Mouse (Mus musculus) G1E (cell line): ENCODE data around the gene Lemd1. TPM values are rescaled to one million over a fixed set of nuclear protein-coding genes. Genes with fewer than 3 reads are reported as not detected.
A peak's percentile ranks its signal among the peaks of the same experiment; 100 is the strongest.

Experiments used
- ATAC-seq: 2 replicates; pipeline ENCODE4 v1.8.0; 2016; ENCODE audit warnings: mild to moderate bottlenecking; ENCODE audit not compliant: insufficient number of reproducible peaks, poor library complexity, low FRiP score, severe bottlenecking; ENCODE audit errors: extremely low read depth
- DNase-seq: peaks from one replicate; pipeline ENCODE4 v3.0.0; 2012; ENCODE audit warnings: low spot score
- H3K27me3 ChIP-seq: 2 replicates; pipeline ENCODE4 v1.6.1; 2012; ENCODE audit warnings: mild to moderate bottlenecking, low read length, inconsistent platforms; ENCODE audit not compliant: insufficient read depth
- H3K36me3 ChIP-seq: replicated peaks from 2 replicates; pipeline ENCODE3; 2012; ENCODE audit warnings: mild to moderate bottlenecking, inconsistent platforms
- H3K4me1 ChIP-seq: 2 replicates; pipeline ENCODE4 v1.6.1; 2012; ENCODE audit warnings: low read depth, low read length, inconsistent platforms, mixed read lengths; ENCODE audit not compliant: insufficient read depth
- H3K4me3 ChIP-seq: 2 replicates; pipeline ENCODE4 v1.5.1; 2012; ENCODE audit warnings: low read depth, mild to moderate bottlenecking, inconsistent platforms, low read length, moderate library complexity, mixed read lengths
- H3K9me3 ChIP-seq: replicated peaks from 2 replicates; pipeline ENCODE4 v1.6.1; 2012; ENCODE audit warnings: inconsistent platforms
- CTCF ChIP-seq: IDR thresholded peaks from 2 replicates; pipeline ENCODE4 v1.5.1; 2012; ENCODE audit warnings: low read depth, low read length, inconsistent platforms, mixed read lengths
- GATA1 ChIP-seq: IDR thresholded peaks from 2 replicates; pipeline ENCODE4 v1.6.1; 2012; ENCODE audit warnings: borderline replicate concordance, low read length, inconsistent platforms, mixed read lengths
- GATA2 ChIP-seq: IDR thresholded peaks from 2 replicates; pipeline ENCODE4 v1.6.1; 2012; ENCODE audit warnings: low read depth, low read length, inconsistent platforms, borderline replicate concordance
- POLR2AphosphoS5 ChIP-seq: IDR thresholded peaks from 2 replicates; pipeline ENCODE4 v1.6.1; 2012; ENCODE audit warnings: low read depth, low read length, inconsistent platforms; ENCODE audit not compliant: insufficient replicate concordance
- TAL1 ChIP-seq: conservative IDR thresholded peaks from 2 replicates; pipeline ENCODE4 v1.6.1; 2012; ENCODE audit warnings: low read depth, low read length, inconsistent platforms, mixed read lengths
- polyA plus RNA-seq: library from polyadenylated mRNA; stranded (reverse); fragments of >175 nt; gene quantifications from 2 replicates; pipeline ENCODE4 v1.2.3, GENCODE M21; 2012
- total RNA-seq, 2 experiments: library from RNA; stranded (forward) in 1 of 2; stranded (reverse) in 1 of 2; fragments of 200-1000 nt in 1 of 2; fragments of >200 nt in 1 of 2; fragmentation: Nextera tagmentation in 1 of 2; gene quantifications; 2 replicates each; pipeline ENCODE4 v1.2.3; 2014 to 2017

Gene Lemd1
- total and polyA plus RNA-seq, 3 experiments: 0.44 TPM; not detected in 2

DNA sequence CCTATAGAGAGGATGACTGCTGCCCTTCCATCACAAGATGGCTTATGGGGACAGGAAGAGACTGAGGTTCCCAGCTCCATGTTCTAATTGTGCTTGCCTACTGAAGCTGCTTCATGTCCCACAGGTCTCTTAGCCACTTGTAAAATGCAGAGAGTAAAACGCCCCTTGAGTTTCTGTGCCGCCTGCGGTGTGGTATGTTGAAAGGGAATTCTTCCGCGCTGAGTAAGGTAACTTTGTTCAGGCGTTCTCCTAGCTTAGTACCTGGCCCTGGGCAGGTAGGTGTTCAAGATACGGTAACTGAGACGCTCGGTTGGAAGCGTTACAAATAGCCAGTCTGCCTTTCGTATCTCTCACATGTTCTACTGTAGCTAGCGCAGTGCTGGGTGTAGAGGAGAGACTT is 20.4 kb downstream of the Lemd1 start:
- ATAC-seq: no peak
- Histone ChIP-seq H3K36me3 (no peaks in the 10 kb centered on the region), H3K4me3 (no peak overlapping the region), H3K4me1 (no peaks in the 10 kb centered on the region), H3K27me3 (peaks cover 27% of the 10 kb centered on the region), H3K9me3 (no peaks in the 10 kb centered on the region)
- TF ChIP-seq GATA2: no peak
- no peak for DNase-seq

DNA sequence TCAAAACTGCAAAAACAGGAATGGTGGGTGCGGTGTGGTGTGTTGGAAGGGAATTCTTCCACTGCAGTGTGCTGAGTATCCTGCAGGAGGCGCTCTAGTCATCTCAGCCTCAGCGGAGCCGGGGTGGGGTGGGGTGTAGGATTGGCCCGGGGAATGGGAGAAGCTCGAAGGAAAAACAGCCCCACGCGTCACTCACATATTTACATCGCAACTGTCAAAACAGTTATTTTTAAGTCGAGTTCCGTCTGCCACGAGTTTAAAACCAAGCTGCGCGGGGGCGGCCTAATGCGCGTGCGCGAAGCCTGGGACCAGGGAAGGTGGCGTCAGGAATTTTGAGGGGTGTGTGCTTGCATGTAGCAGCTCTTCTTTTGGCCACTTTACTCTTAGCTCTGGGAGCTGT is 21.0 kb downstream of the Lemd1 start:
- Histone ChIP-seq H3K9me3 (no peaks in the 10 kb centered on the region), H3K36me3 (no peaks in the 10 kb centered on the region), H3K4me1 (no peaks in the 10 kb centered on the region), H3K4me3 (no peak overlapping the region), H3K27me3 (peaks cover 30% of the 10 kb centered on the region)
- no peak for TF ChIP-seq TAL1
- TF ChIP-seq CTCF: peak; percentile 64; the same call in 1 of the 2 replicates
- DNase-seq (no peak), ATAC-seq (no peak)

DNA sequence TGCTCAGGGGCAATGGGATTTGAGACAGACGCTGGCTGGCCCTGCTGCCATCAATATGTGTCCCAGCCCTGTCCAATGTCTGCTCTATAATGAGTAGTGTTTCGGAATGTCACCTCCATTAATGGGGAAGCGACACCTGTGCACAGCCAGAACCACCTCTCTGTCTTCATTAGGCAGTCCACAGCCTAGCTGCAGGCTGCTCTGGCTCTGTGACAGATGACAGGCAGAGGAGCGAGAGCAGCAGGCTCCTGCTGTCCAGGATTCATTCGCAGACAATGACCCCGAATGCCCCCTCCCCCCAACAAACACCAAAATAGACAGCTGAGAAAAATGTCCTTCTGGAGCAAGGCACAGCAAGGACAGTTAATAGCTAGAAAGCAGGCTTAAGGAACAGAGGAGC is 21.8 kb downstream of the Lemd1 start:
- Histone ChIP-seq H3K27me3 (peaks cover 24% of the 10 kb centered on the region), H3K36me3 (no peaks in the 10 kb centered on the region), H3K9me3 (no peaks in the 10 kb centered on the region), H3K4me1 (no peaks in the 10 kb centered on the region), H3K4me3 (no peak overlapping the region)
- DNase-seq (no peak), ATAC-seq (no peak)
- TF ChIP-seq GATA1 (no peak), POLR2AphosphoS5 (no peak), CTCF (no peak), GATA2 (no peak), TAL1 (no peak)

DNA sequence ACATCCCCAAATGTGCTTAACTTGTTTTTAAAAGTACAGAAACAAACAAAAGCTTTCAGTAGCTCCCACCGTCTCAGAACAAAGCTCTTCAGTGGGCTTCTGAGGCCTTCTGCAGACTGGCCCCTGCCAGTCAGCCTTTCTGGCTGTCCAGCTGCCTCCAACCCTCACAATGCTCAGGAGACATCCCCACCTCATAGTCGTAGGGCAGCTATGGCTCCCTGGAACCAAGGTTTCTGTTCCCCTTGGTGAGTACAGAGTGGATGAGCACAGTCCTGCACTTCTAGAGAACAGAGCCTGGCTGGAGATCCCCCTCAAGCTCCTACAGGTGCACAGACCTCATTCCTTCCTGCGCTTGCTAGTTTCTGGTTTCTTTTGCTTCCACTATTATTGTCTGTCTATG is 25.0 kb downstream of the Lemd1 start:
- no peak for DNase-seq
- no peak for ATAC-seq
- peaks cover 5% of the 10 kb centered on the region for H3K9me3 ChIP-seq
- TF ChIP-seq TAL1 (no peak), POLR2AphosphoS5 (no peak), GATA2 (no peak)
- no peaks in the 10 kb centered on the region for H3K4me1 ChIP-seq
- H3K27me3 ChIP-seq: peaks cover 20% of the 10 kb centered on the region
- H3K4me3 ChIP-seq: no peak overlapping the region
- H3K36me3 ChIP-seq: no peaks in the 10 kb centered on the region

DNA sequence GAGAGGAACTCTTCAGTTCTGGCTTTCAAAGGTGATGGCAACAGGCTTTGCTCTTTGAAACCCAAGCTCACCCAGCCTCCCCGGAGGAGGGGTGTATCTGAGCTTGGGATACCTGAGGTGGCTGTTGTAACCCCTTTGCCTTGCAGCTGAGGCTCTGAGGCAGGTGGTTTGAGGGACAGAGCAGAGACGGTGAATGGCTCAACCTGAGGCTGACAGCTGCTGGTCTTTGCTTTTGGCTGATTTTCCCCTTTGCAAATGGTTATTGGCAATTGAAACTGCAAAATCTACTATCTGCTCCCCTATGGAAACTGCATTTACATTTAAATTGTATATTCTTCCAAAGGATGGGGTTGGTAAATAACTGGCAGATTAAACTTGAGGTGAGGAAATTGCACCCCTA is 30.4 kb downstream of the Lemd1 start:
- Histone ChIP-seq H3K4me1 (no peaks in the 10 kb centered on the region), H3K9me3 (peaks cover 5% of the 10 kb centered on the region), H3K36me3 (no peaks in the 10 kb centered on the region), H3K4me3 (no peak overlapping the region), H3K27me3 (peaks cover 8% of the 10 kb centered on the region)
- TF ChIP-seq TAL1 (no peak), GATA2 (no peak), CTCF (no peak), POLR2AphosphoS5 (no peak), GATA1 (no peak)
- DNase-seq: no peak
- no peak for ATAC-seq

DNA sequence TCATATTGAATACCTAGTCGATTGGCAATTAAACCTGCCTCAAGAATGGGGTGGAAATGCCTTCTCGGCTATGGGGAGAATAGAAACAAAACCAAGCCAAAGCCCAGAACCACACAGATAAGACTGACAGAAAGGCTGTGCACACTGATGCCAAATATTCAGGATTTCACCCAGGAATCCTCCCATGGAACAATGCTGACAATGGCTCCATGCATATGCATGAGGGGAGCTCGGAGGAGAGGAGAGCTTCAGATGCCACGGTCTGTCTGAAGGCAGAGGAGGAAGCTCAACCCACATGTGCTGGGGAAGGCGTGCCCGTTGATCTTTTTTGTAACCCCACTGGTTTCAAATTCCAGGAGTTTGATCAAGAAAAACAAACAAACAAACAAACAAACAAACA is 30.9 kb downstream of the Lemd1 start:
- ATAC-seq (no peak), DNase-seq (no peak)
- Histone ChIP-seq H3K4me1 (no peaks in the 10 kb centered on the region), H3K9me3 (peaks cover 5% of the 10 kb centered on the region), H3K4me3 (no peak overlapping the region), H3K27me3 (0 out of 2 replicates have a peak, but pooled peaks cover 3% of the 10 kb centered on the region), H3K36me3 (no peaks in the 10 kb centered on the region)
- no peak for TF ChIP-seq GATA1
- no peak for TF ChIP-seq POLR2AphosphoS5
- TF ChIP-seq CTCF: no peak
- TF ChIP-seq GATA2: no peak
- no peak for TF ChIP-seq TAL1

DNA sequence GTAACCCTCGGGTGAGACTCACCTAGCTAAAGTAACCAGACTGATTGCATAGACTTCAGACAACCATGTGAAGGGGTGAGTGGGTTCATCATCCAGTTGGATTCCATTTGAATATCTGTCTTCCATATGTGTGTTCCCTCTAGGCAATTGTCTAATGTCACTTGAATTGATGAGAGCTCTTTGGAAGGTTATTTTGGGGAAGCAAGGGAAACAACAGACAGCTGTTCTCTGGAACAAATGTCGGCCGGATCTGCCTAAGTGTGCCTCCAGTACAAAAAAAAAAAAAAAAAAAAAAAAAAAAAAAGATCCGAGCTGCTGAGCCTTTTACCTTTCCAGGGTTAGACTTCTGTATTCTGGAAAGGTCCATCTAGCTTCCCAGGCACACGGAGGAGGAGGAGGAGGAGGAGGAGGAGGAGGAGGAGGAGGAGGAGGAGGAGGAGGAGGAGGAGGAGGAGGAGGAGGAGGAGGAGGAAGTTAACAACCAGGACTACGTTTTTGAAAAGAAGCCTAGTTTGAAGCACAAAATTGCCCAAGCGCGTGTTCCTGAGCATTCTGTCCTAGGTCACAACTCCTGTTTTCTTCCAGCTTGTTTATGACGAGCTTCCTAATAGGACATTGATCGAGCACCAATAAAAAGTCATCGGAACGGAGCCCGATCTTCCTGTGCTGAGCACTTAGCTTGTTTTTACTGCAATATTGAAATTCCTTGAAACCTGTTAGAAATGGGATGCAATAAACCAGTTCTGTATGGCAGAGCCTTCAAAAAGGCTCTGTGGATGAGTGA is 35.3 kb downstream of the Lemd1 start:
- Histone ChIP-seq H3K9me3 (no peaks in the 10 kb centered on the region), H3K36me3 (no peaks in the 10 kb centered on the region), H3K27me3 (peaks cover 14% of the 10 kb centered on the region), H3K4me1 (no peaks in the 10 kb centered on the region), H3K4me3 (no peak overlapping the region)
- TF ChIP-seq TAL1 (no peak), GATA2 (no peak), GATA1 (no peak), POLR2AphosphoS5 (no peak)
- DNase-seq (no peak), ATAC-seq (no peak)
